Mouse (Mus musculus) midbrain, embryonic 11.5 days (tissue): ENCODE measurements around the gene Gm4131. TPM values are rescaled to one million over a fixed set of nuclear protein-coding genes. Genes with fewer than 3 reads are reported as not detected.

Experiments
- ATAC-seq: fragments of 200-750 bp; cut with Nextera tagmentation; 2 replicates; pipeline ENCODE4 v1.8.0; 2017; ENCODE audit warnings: moderate TSS enrichment, moderate library complexity; ENCODE audit not compliant: low FRiP score
- DNase-seq: peaks from one replicate; pipeline ENCODE4 v3.0.0; 2015; ENCODE audit warnings: low spot score; ENCODE audit errors: missing footprints
- H3K27ac ChIP-seq: fragments of 300-500 bp; sonication (generic); 2 replicates; pipeline ENCODE4 v1.5.1; 2014; ENCODE audit warnings: low read depth, low read length
- H3K27me3 ChIP-seq: fragments of 300-500 bp; sonication (generic); 2 replicates; pipeline ENCODE4 v1.6.1; 2014; ENCODE audit warnings: mild to moderate bottlenecking, low read length, moderate library complexity, mixed read lengths; ENCODE audit not compliant: control insufficient read depth, insufficient read depth
- H3K36me3 ChIP-seq: fragments of 300-500 bp; sonication (generic); 2 replicates; pipeline ENCODE4 v1.6.1; 2014; ENCODE audit warnings: mild to moderate bottlenecking, low read length, moderate library complexity, mixed read lengths; ENCODE audit not compliant: control insufficient read depth, insufficient read depth
- H3K4me1 ChIP-seq: fragments of 300-500 bp; sonication (generic); 2 replicates; pipeline ENCODE4 v1.6.1; 2014; ENCODE audit warnings: low read length; ENCODE audit not compliant: control insufficient read depth, insufficient read depth
- H3K4me2 ChIP-seq: fragments of 300-500 bp; sonication (generic); 2 replicates; pipeline ENCODE4 v1.6.1; 2014; ENCODE audit warnings: mild to moderate bottlenecking, moderate library complexity
- H3K4me3 ChIP-seq: fragments of 300-500 bp; sonication (generic); 2 replicates; pipeline ENCODE4 v1.5.1; 2014; ENCODE audit warnings: low read depth, low read length
- H3K9ac ChIP-seq: fragments of 300-500 bp; sonication (generic); 2 replicates; pipeline ENCODE4 v1.6.1; 2014; ENCODE audit warnings: low read length
- H3K9me3 ChIP-seq: fragments of 300-500 bp; sonication (generic); 2 replicates; pipeline ENCODE4 v1.6.1; 2016; ENCODE audit warnings: low read length; ENCODE audit not compliant: control insufficient read depth
- WGBS: fragments of 180-500 bp; shearing (Covaris S2); extraction: QIAGEN DNeasy Blood & Tissue Kit; methylation state at CpG from one replicate; pipeline ENCODE4 v1.1.7; 2014; 5-methylcytosine and 5-hydroxymethylcytosine counted together
- polyA plus RNA-seq: library from polyadenylated mRNA; unstranded; fragments of >200 nt; fragmentation: Nextera tagmentation; extraction: Ambion mirVana; gene quantifications from 2 replicates; pipeline ENCODE4 v1.2.1, GENCODE M21; 2014

The Gm4131 gene
- polyA plus RNA-seq, 1 experiment from 2014 or later, result not detected

DNA sequence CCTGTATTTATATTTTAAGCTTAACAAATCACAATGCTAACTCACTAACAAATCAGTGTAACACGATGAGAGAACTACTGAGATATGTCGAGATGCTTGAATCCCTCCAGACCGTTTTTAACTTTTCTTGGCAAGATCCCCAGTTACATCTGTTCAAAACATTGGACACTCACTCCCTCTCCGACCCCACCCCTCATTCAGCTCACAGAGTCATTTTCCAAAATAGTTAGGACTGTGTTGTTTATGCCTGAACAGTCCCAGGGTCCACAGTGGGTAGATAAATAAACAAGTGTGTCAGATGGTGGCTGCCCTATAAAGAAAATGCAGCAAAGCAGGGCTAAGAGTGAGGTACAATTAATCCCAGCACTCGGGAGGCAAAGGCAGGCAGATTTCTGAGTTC lies 29.7 kb downstream of the Gm4131 start:
- Histone ChIP-seq H3K27me3 (no peaks in the 10 kb centered on the region), H3K9ac (no peak overlapping the region), H3K9me3 (no peaks in the 10 kb centered on the region), H3K4me2 (no peak overlapping the region), H3K36me3 (no peaks in the 10 kb centered on the region), H3K4me1 (no peaks in the 10 kb centered on the region), H3K27ac (no peak overlapping the region), H3K4me3 (no peak overlapping the region)
- 79% methylated on average over 5 of the region's 5 CpGs for WGBS
- no peak for DNase-seq
- no peak for ATAC-seq

DNA sequence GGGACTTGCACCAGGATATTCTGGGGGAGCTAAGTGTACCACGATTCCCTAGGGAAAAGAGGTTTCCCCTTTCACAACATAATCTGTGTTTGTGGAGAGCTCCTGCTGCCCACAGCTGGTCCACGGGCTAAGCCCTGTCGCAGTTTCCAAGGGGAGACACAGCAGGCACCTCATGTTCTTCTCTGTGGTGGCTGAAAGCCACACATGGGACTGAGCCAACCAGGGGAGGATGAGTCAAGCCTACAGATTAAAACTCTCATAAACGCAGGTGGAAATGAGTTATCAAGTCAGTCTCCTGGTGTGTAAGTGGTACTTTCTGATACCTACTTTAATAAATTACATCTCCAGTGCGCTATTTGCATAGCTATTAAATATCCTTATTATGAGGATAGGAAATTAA lies 30.6 kb downstream of the Gm4131 start:
- H3K4me3 ChIP-seq, result no peak overlapping the region
- no peaks in the 10 kb centered on the region for H3K4me1 ChIP-seq
- no peaks in the 10 kb centered on the region for H3K9me3 ChIP-seq
- H3K36me3 ChIP-seq, result no peaks in the 10 kb centered on the region
- no peak for DNase-seq
- 63% methylated on average over 5 of the region's 5 CpGs for WGBS
- H3K27ac ChIP-seq, result no peak overlapping the region
- H3K9ac ChIP-seq, result no peak overlapping the region
- no peak overlapping the region for H3K4me2 ChIP-seq
- no peaks in the 10 kb centered on the region for H3K27me3 ChIP-seq
- ATAC-seq, result no peak

DNA sequence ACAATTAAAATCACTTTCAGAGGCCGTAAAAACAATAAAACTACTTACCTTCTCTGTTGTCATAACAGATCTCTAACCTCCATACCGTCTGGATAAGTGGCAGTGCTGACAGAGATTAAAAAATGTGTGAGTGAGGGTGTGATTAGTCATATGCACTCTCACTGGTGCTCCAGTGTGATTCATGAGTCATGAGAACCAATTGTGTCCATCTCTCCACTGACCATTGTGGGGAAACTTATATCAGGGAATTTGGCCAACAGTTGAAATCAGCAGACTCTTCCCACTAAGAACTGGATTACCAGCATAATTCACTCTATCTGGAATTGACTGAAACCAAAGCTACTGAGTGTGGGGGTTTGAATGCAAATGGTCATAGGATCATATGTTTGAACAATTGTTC lies 35.8 kb downstream of the Gm4131 start:
- H3K27ac ChIP-seq, result no peak overlapping the region
- ATAC-seq (no peak), DNase-seq (no peak)
- 77% methylated on average over 2 of the region's 2 CpGs for WGBS
- H3K9ac ChIP-seq, result no peak overlapping the region
- no peak overlapping the region for H3K4me2 ChIP-seq
- no peaks in the 10 kb centered on the region for H3K27me3 ChIP-seq
- H3K4me1 ChIP-seq, result no peaks in the 10 kb centered on the region
- H3K4me3 ChIP-seq, result no peak overlapping the region
- H3K9me3 ChIP-seq, result no peaks in the 10 kb centered on the region
- H3K36me3 ChIP-seq, result no peaks in the 10 kb centered on the region

DNA sequence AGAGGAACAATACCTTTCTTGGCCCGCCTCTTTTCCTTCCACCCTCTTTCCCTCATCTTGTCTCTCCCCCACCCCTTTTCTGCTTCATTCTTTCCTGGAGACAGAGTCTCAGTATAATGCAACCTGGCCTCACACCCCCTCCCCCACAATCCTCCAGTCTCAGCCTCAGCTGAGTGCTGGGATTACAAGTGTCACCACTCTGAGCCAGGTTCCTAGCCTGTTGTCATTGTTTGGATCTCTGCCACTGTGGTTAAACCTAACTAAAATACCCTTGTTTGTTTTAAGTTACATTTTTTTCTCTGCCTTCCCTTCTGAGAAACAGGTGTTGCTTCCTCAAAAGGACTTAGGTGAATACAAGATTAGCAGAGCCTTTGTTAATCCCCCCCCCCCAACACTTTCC lies 53.9 kb downstream of the Gm4131 start:
- no peak overlapping the region for H3K4me3 ChIP-seq
- H3K4me2 ChIP-seq, result no peak overlapping the region
- 0 out of 2 replicates have a peak, but pooled peaks cover 2% of the 10 kb centered on the region for H3K4me1 ChIP-seq
- ATAC-seq (no peak), DNase-seq (no peak)
- no peaks in the 10 kb centered on the region for H3K9me3 ChIP-seq
- no peak overlapping the region for H3K27ac ChIP-seq
- 23% methylated on average over 1 of the region's 1 CpGs for whole genome bisulfite sequencing
- H3K27me3 ChIP-seq, result no peaks in the 10 kb centered on the region
- no peak overlapping the region for H3K9ac ChIP-seq
- no peaks in the 10 kb centered on the region for H3K36me3 ChIP-seq

DNA sequence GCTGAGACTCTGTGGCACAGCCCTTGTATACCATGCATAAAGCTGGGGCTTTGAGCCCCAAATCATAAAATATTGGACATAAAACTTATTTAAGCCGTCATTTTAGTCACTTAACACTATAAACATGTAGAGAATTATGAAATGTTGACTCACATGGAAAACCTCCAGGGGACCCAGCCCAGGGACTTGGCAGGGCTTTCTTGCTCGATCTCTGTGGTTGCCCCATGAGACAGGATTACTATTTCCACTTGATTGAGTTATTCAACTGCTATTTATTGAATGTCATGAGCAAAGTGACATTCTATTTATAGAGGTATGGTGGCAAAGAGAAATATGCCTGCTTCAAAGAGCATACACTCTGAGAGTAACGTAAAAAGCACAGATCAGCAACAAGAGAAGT lies 57.4 kb downstream of the Gm4131 start:
- ATAC-seq, result no peak
- WGBS, result 72% methylated on average over 3 of the region's 3 CpGs

DNA sequence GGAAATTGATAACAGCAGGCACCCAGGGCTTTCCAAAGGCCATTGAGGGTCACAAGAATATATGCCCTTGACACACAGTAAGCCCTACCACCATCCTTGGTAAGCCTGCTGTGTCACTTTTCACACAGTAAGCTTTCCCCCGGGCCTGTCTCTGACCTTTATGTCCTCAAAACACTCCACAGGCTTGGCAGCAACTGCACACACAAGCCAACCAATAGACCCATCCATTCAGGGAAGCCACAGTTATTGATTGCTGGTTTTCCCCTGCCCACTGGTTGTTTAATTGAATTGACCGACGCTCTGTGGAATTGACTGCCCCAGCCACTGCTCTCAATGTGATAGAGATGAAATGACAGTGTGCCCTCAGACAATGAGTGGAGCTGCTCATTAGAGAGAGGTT lies 60.5 kb downstream of the Gm4131 start:
- ATAC-seq, result no peak
- 85% methylated on average over 3 of the region's 3 CpGs for WGBS

More for the DNA sequence above, 57.4 kb downstream of the Gm4131 start:
- no peak for DNase-seq
- H3K4me1 ChIP-seq, result 0 out of 2 replicates have a peak, but pooled peaks cover 2% of the 10 kb centered on the region
- no peak overlapping the region for H3K27ac ChIP-seq
- no peaks in the 10 kb centered on the region for H3K36me3 ChIP-seq
- H3K4me2 ChIP-seq, result no peak overlapping the region
- no peak overlapping the region for H3K4me3 ChIP-seq
- H3K27me3 ChIP-seq, result no peaks in the 10 kb centered on the region
- H3K9ac ChIP-seq, result no peak overlapping the region
- no peaks in the 10 kb centered on the region for H3K9me3 ChIP-seq

DNA sequence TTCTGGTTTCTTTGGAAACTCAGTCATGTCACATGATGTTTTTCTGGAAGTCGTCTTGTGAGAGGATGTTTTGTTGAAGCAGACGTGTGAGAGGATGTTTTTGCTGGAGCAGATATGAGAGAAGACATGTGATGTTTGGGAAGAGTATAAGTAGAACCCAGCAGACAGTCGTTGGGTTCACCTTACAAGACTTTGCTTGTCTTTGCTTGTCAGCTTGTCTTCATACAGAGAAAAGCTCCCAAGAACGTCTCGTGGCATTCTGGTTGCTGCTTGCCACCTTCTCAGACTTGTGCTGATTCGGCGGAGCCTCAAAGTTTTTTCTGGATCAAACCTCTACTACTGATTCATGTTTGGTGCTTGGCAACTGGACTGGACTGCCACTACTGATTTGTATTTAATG lies 69.3 kb downstream of the Gm4131 start:
- no peaks in the 10 kb centered on the region for H3K9me3 ChIP-seq
- H3K27ac ChIP-seq, result no peak overlapping the region
- no peak overlapping the region for H3K4me3 ChIP-seq
- DNase-seq (no peak), ATAC-seq (no peak)
- no peaks in the 10 kb centered on the region for H3K4me1 ChIP-seq
- H3K27me3 ChIP-seq, result no peaks in the 10 kb centered on the region
- no peak overlapping the region for H3K9ac ChIP-seq
- no peaks in the 10 kb centered on the region for H3K36me3 ChIP-seq
- 84% methylated on average over 7 of the region's 7 CpGs for WGBS
- no peak overlapping the region for H3K4me2 ChIP-seq

More for the DNA sequence above, 60.5 kb downstream of the Gm4131 start:
- H3K4me2 ChIP-seq, result no peak overlapping the region
- H3K4me3 ChIP-seq, result no peak overlapping the region
- no peak for DNase-seq
- no peak overlapping the region for H3K9ac ChIP-seq
- no peaks in the 10 kb centered on the region for H3K27me3 ChIP-seq
- H3K9me3 ChIP-seq, result no peaks in the 10 kb centered on the region
- H3K4me1 ChIP-seq, result no peaks in the 10 kb centered on the region
- H3K36me3 ChIP-seq, result no peaks in the 10 kb centered on the region
- no peak overlapping the region for H3K27ac ChIP-seq

DNA sequence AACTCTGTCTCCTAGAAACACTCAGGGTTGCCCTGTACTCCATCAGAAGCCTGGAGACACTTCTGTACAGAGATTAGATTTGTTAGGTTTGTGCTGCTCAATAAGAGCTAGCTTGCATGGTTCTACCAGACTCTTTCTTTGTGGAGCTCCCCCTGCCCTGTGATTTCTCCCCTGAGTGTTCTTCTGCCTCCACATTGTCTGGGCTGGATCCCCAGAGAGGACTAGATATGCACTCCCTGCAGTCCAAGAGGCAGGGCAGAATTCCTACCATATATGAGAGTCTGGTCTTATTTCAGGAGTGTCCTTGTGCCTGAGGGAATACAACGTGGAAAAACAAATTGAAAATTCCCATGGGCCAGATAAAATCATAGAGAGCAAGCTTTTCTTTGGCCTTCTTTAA lies 70.2 kb downstream of the Gm4131 start:
- Histone ChIP-seq H3K27ac (no peak overlapping the region), H3K36me3 (no peaks in the 10 kb centered on the region), H3K9me3 (no peaks in the 10 kb centered on the region), H3K4me2 (no peak overlapping the region), H3K27me3 (no peaks in the 10 kb centered on the region), H3K9ac (no peak overlapping the region), H3K4me3 (no peak overlapping the region), H3K4me1 (no peaks in the 10 kb centered on the region)
- DNase-seq (no peak), ATAC-seq (no peak)
- WGBS, result 55% methylated on average over 1 of the region's 1 CpGs

DNA sequence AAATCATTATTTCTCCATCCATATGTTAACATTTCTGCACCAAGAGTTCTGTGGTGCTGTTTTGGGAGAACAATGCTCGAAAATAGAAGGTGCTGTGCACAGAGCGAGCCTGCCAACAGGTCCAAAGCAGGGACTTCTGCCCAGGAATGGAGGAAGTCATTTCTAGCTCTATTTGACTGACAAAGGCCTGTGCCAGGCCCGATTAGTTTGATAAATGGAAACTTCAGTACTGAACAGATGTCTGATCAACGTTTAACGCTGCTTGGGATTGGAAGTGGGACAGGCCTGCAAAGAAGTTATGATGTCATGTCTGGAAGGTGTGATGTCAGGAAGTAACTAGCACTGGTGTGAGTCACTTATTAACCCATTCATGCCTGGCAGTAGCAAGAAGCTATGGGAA lies 73.3 kb downstream of the Gm4131 start:
- DNase-seq, result no peak
- no peaks in the 10 kb centered on the region for H3K9me3 ChIP-seq
- 89% methylated on average over 5 of the region's 5 CpGs for WGBS
- ATAC-seq, result no peak
- no peak overlapping the region for H3K4me2 ChIP-seq
- H3K27me3 ChIP-seq, result no peaks in the 10 kb centered on the region
- no peak overlapping the region for H3K4me3 ChIP-seq
- H3K9ac ChIP-seq, result no peak overlapping the region
- H3K27ac ChIP-seq, result no peak overlapping the region
- H3K4me1 ChIP-seq, result no peaks in the 10 kb centered on the region
- H3K36me3 ChIP-seq, result no peaks in the 10 kb centered on the region
